Mouse (Mus musculus) small intestine, adult 2 months (tissue): ENCODE results near the gene BC017158. TPM values are rescaled to one million over a fixed set of nuclear protein-coding genes. Genes with fewer than 3 reads are reported as not detected.

Experiments
- H3K27ac ChIP-seq: fragments of 200-500 bp; 2 replicates; pipeline ENCODE4 v1.5.1; 2012; ENCODE audit warnings: low read depth, low read length, control low read depth, inconsistent platforms; ENCODE audit not compliant: insufficient read depth
- H3K27me3 ChIP-seq: fragments of 200-500 bp; 2 replicates; pipeline ENCODE4 v1.6.1; 2012; ENCODE audit warnings: mild to moderate bottlenecking, moderate library complexity, low read length, inconsistent platforms; ENCODE audit not compliant: control insufficient read depth, insufficient read depth
- H3K36me3 ChIP-seq: fragments of 200-500 bp; 2 replicates; pipeline ENCODE4 v1.6.1; 2012; ENCODE audit warnings: mild to moderate bottlenecking, low read length, control low read depth, inconsistent platforms; ENCODE audit not compliant: control insufficient read depth, insufficient read depth
- H3K4me1 ChIP-seq: fragments of 200-500 bp; 2 replicates; pipeline ENCODE4 v1.6.1; 2012; ENCODE audit warnings: low read length, inconsistent platforms, mixed read lengths; ENCODE audit not compliant: control insufficient read depth, insufficient read depth, insufficient read length
- H3K4me3 ChIP-seq: fragments of 200-500 bp; 2 replicates; pipeline ENCODE4 v1.5.1; 2012; ENCODE audit warnings: low read depth, mild to moderate bottlenecking, control low read depth, inconsistent platforms, low read length, moderate library complexity
- CTCF ChIP-seq: fragments of 200-500 bp; IDR thresholded peaks from 2 replicates; pipeline ENCODE4 v1.5.1; 2012; ENCODE audit warnings: low read depth, mild to moderate bottlenecking, control low read depth, inconsistent platforms, low read length, moderate library complexity, mixed read lengths; ENCODE audit not compliant: insufficient replicate concordance, insufficient read length; ENCODE audit errors: extremely low read depth
- POLR2A ChIP-seq: fragments of 200-500 bp; IDR thresholded peaks from 2 replicates; pipeline ENCODE4 v1.6.1; 2012; ENCODE audit warnings: low read depth, mild to moderate bottlenecking, control low read depth, inconsistent platforms, low read length, moderate library complexity
- WGBS: fragments of 180-500 bp; shearing (Covaris S2); methylation state at CpG from one replicate; pipeline ENCODE4 v1.1.7; 2018; 5-methylcytosine and 5-hydroxymethylcytosine counted together
- polyA plus RNA-seq: library from polyadenylated mRNA; depleted of rRNA; stranded (reverse); fragments of >200 nt; gene quantifications from 2 replicates; pipeline ENCODE4 v1.2.3, GENCODE M21; 2012

Gene BC017158
- polyA plus RNA-seq, 1 experiment: 52.7 TPM

GRCm38 (mm10) chr7:128307851-128308250 lies 9.9 kb upstream of the BC017158 start:
- no peaks in the 10 kb centered on the region for H3K27me3 ChIP-seq
- peaks cover 5% of the 10 kb centered on the region; the same call in 1 of the 2 replicates for H3K4me1 ChIP-seq
- H3K27ac ChIP-seq: no peak overlapping the region
- H3K36me3 ChIP-seq: no peaks in the 10 kb centered on the region
- TF ChIP-seq CTCF (no peak), POLR2A (no peak)
- H3K4me3 ChIP-seq: no peak overlapping the region

GRCm38 (mm10) chr7:128304907-128305306 lies 6.9 kb upstream of the BC017158 start:
- 6% methylated on average over 5 of the region's 5 CpGs for WGBS
- Histone ChIP-seq H3K27me3 (no peaks in the 10 kb centered on the region), H3K4me1 (peaks cover 1% of the 10 kb centered on the region; the same call in 1 of the 2 replicates), H3K27ac (no peak overlapping the region), H3K36me3 (no peaks in the 10 kb centered on the region), H3K4me3 (no peak overlapping the region)
- TF ChIP-seq CTCF (peak; percentile 46; the same call in 1 of the 2 replicates), POLR2A (no peak)

GRCm38 (mm10) chr7:128304198-128304597 lies 6.2 kb upstream of the BC017158 start:
- Histone ChIP-seq H3K4me3 (no peak overlapping the region), H3K36me3 (no peaks in the 10 kb centered on the region), H3K4me1 (no peaks in the 10 kb centered on the region), H3K27me3 (no peaks in the 10 kb centered on the region), H3K27ac (no peak overlapping the region)
- WGBS: 26% methylated on average over 6 of the region's 6 CpGs
- TF ChIP-seq POLR2A (no peak), CTCF (no peak)

- no peak overlapping the region for H3K4me3 ChIP-seq
- no peaks in the 10 kb centered on the region for H3K4me1 ChIP-seq
- no peak overlapping the region for H3K27ac ChIP-seq
- H3K36me3 ChIP-seq: no peaks in the 10 kb centered on the region
- WGBS: 70% methylated on average over 3 of the region's 3 CpGs
- no peaks in the 10 kb centered on the region for H3K27me3 ChIP-seq
- TF ChIP-seq CTCF (no peak), POLR2A (no peak)
Observed at GRCm38 (mm10) chr7:128302151-128302550, 4.2 kb upstream of the BC017158 start.

GRCm38 (mm10) chr7:128300952-128301351 lies 3.0 kb upstream of the BC017158 start:
- H3K4me3 ChIP-seq: no peak overlapping the region
- TF ChIP-seq POLR2A (no peak), CTCF (no peak)
- no peaks in the 10 kb centered on the region for H3K27me3 ChIP-seq
- H3K36me3 ChIP-seq: 0 out of 2 replicates have a peak, but pooled peaks cover 1% of the 10 kb centered on the region
- 83% methylated on average over 3 of the region's 3 CpGs for WGBS
- H3K27ac ChIP-seq: no peak overlapping the region
- no peaks in the 10 kb centered on the region; the same call in 1 of the 2 replicates for H3K4me1 ChIP-seq

- Histone ChIP-seq H3K4me1 (no peaks in the 10 kb centered on the region; the same call in 1 of the 2 replicates), H3K27ac (peak overlapping the region; percentile 26), H3K36me3 (0 out of 2 replicates have a peak, but pooled peaks cover 3% of the 10 kb centered on the region), H3K4me3 (no peak overlapping the region), H3K27me3 (no peaks in the 10 kb centered on the region)
- TF ChIP-seq CTCF (no peak), POLR2A (no peak)
- WGBS: 71% methylated on average over 8 of the region's 8 CpGs
Observed at GRCm38 (mm10) chr7:128298481-128299342, 742 bp upstream of the BC017158 start.

- WGBS: 9% methylated on average over 10 of the region's 10 CpGs
- no peaks in the 10 kb centered on the region for H3K27me3 ChIP-seq
- no peaks in the 10 kb centered on the region; the same call in 1 of the 2 replicates for H3K4me1 ChIP-seq
- H3K4me3 ChIP-seq: peak overlapping the region; percentile 88
- peak overlapping the region; percentile 36 for H3K27ac ChIP-seq
- 0 out of 2 replicates have a peak, but pooled peaks cover 3% of the 10 kb centered on the region for H3K36me3 ChIP-seq
- TF ChIP-seq CTCF (no peak), POLR2A (no peak)
Observed at GRCm38 (mm10) chr7:128297291-128297616, 716 bp downstream of the BC017158 start.

GRCm38 (mm10) chr7:128296514-128296913 lies 1.5 kb downstream of the BC017158 start:
- no peak overlapping the region for H3K4me3 ChIP-seq
- no peak for TF ChIP-seq CTCF
- no peak for TF ChIP-seq POLR2A
- no peaks in the 10 kb centered on the region; the same call in 1 of the 2 replicates for H3K4me1 ChIP-seq
- 57% methylated on average over 3 of the region's 3 CpGs for WGBS
- H3K36me3 ChIP-seq: peaks cover 6% of the 10 kb centered on the region; the same call in 1 of the 2 replicates
- H3K27me3 ChIP-seq: no peaks in the 10 kb centered on the region
- no peak overlapping the region for H3K27ac ChIP-seq
